8 mouse cellular contexts compared by ENCODE assay signal in genomic region chr17:46710959-46711597, GRCm38 (mm10). TPM values are rescaled to one million over a fixed set of nuclear protein-coding genes. Genes with fewer than 3 reads are reported as not detected.
A peak's percentile ranks its signal among the peaks of the same experiment; 100 is the strongest.
DNase-seq lines count a peak whose midpoint lies in the region; ATAC-seq lines count a peak whose summit lies in the region.

TSS of gene Pex6 (plus strand) at chr17:46711463.

- ATAC-seq in inflammation-experienced regulatory T-cells, adult 6 months = peak; percentile 95
- peak; percentile 92 for ATAC-seq in megakaryocyte-erythroid progenitor cell, adult 5-6 weeks (replicated peaks; ENCODE audit: low FRiP score, low TSS enrichment, poor library complexity, severe bottlenecking)

- DNase-seq in adipocyte (ENCODE audit: low spot score) = peak; percentile 94
- peak; percentile 96 for DNase-seq in embryo, embryonic 10 days (ENCODE audit: low spot score)
- DNase-seq in gastrocnemius, postnatal 14 days = peak; percentile 96
- DNase-seq in left cerebral cortex, postnatal 10 days (ENCODE audit: extremely low spot score in 1 of 2, low spot score in 2 of 2) = peak; percentile 92 to 97
- peak; percentile 90 for DNase-seq in right cerebral cortex, postnatal 25 days
- peak; percentile 90 to 95 for DNase-seq in urinary bladder, postnatal 4 days (ENCODE audit: low spot score in 2 of 2)

- intact Hi-C loops in gastrocnemius, postnatal 14 days (cut with DNase I; ENCODE audit: low total_unique reads) = no loop called here
- intact Hi-C loops in left cerebral cortex, postnatal 10 days (cut with DNase I) = no loop called here

RNA-seq across cellular contexts. Expression of gene Pex6, which starts in this region (rescaled TPM):
- total RNA-seq in gastrocnemius, postnatal 14 days (2021) = 10 to 100 TPM; 10.1 to 11.2 TPM
- polyA plus RNA-seq in inflammation-experienced regulatory T-cells, adult 6 months (2017; shearing (Covaris generic)) = 1 to 10 TPM; 3.1 to 4.8 (median 4.6) TPM
- total RNA-seq in left cerebral cortex, postnatal 10 days (2021) = 10 to 100 TPM; 28.9 to 29.4 TPM
- total RNA-seq in megakaryocyte-erythroid progenitor cell, adult 5-6 weeks (2014; fragmentation: Nextera tagmentation) = 19.0 and 22.6 TPM in 2 replicates
- 7.5 and 11.7 TPM in 2 replicates for total RNA-seq in megakaryocyte-erythroid progenitor cell, adult 5-6 weeks (2017)

Comparison
In these comparisons a context has a peak if more than half of its experiments do, and no peak if none do; other contexts are left out.
1. Peak in every context shown above with its lines: DNase-seq and ATAC-seq.